Mouse (Mus musculus) kidney, adult 9 months (tissue): ENCODE measurements around the gene Eif4g1.
"Not testable (repeated sequence)": the region's sequence is repeated elsewhere in the genome, so short reads cannot be mapped to it uniquely, and the experiment has no call there.

Experiments used
- DNase-seq: peaks from one replicate; pipeline ENCODE4 v3.0.0; 2022

Gene Eif4g1

DNA sequence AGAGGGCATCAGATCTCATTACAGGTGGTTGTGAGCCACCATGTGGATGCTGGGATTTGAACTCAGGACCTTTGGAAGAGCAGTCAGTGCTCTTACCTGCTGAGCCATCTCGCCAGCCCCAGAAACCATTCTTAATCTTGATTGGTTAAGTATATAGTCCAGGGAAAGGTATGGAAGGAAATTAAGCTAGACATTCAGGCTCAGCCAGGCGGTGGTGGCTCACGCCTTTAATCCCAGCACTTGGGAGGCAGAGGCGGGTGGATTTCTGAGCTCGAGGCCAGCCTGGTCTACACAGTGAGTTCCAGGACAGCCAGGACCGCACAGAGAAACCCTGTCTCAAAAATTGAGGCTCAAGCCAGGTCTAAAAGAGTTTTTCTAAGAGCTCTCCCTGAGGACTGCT lies at the start of gene Eif4g1:
Eif4g1 (plus strand) TSS at position 301 of the 400 bp plus-strand sequence.
- DNase-seq, result not testable (repeated sequence)

DNA sequence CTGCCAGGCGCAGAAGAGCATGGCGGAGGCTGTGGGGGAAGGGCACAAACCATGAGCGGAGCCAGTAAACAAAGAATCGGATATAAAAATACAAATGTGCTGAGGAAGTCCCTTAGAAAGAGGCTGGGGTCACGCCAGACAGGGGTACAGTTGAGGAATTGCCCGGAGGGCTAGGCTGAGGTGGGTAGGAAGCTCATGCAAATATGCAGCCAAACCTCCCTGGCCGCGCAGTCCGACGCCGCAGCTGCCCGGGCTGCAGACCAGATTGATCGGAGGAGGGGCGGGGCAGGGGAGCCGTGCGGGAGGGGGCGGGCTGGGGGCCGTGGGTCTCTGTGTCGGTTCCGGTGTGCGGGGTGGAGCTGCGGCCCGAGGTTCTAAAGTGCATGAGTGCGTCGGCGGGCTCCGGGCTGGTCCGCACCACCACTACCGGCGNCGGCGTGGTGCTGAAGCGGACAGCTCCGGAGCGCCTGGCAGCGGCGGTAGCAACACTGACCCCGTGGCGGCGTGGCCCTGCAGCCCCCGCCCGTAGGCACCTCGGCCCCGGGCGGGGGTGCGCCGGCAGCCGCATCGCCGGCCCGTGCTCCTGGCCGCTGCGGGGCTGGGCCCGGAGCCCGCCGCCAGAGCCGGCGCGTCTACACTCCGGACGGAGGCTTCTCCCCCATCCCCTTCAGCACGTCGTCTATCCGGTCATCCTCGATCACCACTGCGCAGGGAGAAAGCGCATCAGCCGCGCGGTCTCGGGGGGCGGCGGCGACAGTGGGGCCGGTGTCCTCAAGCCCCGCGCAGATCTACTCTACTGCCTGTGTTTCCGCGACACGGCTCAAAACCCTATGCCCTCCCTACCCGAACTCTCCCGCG lies 48.3 kb upstream of the Eif4g1 start:
- DNase-seq, result peak; percentile 17

DNA sequence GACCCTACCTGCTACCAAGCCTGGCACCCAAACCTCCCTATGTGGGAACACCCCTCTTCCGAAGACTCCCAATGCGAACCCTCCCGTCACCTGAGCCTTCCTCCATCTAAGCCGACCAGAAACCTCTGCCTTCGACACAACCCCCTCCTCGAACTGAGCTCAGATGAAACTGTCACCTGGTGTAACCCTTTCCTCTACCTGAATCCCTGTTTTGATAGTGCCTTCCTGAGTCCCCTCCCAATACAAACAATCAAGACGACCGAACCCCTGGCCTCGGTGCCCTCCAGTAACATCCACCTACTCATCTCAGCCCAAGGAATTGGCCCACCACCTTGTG lies 47.7 kb upstream of the Eif4g1 start:
- no peak for DNase-seq

DNA sequence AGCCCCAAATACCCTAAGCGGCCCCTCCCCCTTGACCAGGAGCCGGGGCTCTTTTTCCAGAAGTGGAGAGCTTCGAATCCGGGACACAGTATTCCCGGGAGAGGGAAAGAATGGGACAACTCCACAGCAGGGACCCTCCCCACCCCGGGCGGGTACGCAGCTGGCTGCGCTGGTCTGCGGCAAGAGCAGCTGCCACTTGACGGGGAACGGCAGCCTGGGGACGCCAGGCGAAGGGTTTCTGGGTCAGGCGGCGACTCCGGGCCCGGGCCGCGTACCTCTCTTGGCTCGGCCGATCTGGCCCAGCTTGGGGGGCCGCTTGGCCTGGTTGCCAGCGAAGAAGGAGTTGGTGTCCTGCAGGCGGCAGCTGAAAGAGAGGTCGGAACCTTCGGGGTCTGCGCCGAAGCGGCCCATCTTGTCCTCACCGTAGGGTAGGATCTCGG lies 47.3 kb upstream of the Eif4g1 start:
- peak; percentile 5 for DNase-seq

DNA sequence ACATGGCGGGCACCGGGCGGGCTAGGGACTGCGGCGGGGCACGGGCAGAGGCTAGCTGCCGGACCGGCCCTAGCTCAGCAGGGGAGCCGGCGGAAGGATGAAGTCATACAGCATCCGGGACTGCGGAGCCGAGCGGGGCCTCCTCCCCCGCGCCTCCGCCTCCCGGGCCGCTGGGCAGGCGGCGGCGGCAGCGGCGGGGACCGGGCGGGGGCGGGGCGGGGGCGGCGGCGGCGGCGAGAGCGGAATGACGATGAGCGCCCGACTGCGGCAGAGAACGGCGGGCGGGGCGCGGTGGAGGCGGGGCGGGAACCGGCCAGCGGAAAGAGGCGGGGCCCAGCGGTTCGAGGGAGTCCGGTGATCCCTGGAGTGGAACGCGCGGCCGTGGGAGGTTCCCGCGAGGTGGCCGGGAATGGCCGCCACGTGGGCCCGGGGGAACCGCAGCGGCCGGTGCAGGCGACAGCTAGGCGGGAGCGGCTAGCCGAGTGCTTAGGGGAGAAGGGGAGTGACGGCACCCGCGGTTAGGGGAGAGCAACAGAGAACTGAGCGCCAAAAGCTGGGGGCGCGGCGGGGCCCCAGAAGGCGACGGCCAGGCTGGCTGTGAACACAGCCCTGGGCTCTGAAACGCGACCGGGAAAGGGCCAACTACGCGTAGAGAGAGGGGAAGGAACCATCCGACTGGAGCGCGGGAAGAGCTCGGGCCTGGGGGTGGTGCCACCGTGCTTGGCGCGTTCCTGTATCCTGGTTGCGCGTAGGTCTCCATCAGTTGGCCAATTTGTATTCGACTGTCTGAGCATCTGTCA lies 46.7 kb upstream of the Eif4g1 start, which contains the start of gene Camk2n2:
Camk2n2 (minus strand) TSS at position 97 of the 800 bp plus-strand sequence.
- DNase-seq, result peak; percentile 60

DNA sequence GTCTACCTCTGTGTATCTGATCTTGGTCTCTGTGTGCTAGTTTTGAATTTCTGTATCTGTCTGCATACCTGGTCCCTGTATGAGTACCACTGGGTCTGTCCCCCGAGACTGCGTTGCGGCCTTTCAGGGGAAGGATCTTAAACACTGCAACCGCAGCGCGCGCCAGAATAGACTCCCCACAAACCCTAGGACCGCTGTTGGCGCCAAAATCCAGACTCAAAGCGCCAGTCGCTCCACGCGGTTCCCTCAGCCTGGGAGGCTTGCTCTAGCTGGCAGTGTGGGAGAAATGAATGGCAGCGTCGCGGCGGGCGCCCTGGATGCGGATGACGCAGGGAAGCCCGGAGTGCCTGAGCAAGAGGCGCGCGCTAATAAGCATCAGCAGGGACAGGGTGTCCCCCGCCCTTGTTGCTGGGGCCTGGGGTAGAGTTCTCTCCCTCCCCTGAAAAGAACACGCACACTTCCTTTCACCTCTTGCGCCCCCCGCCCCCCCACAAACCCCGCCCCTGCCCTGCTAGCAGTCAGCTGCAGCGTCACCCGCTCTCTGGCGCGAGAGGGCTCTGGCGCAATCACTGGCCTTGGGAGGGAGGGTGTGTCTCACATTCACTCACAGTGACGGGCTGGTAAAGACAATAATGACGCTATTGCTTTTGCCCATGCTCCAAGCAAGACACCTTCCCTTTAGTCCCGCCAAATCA lies 46.0 kb upstream of the Eif4g1 start:
- peak; percentile 22 for DNase-seq

DNA sequence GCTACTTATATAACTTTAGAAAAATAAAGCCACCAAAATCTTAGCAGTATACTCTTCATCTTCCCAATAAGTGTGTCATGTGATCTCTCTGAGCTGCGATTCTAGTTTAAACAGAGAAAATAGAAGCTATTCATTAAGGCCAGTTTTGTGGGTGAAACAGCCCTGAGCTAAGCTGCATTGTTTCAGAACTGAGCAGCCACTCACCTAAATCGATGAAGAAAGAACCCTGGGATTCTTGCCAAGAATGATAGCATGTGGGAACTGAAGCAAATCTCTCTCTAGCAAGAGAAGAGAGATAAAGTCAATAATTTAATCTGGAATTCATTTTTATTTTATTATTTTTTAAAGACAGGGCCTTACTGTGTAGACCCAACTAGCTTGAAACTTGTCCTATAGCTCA lies 44.9 kb upstream of the Eif4g1 start:
- DNase-seq, result no peak

DNA sequence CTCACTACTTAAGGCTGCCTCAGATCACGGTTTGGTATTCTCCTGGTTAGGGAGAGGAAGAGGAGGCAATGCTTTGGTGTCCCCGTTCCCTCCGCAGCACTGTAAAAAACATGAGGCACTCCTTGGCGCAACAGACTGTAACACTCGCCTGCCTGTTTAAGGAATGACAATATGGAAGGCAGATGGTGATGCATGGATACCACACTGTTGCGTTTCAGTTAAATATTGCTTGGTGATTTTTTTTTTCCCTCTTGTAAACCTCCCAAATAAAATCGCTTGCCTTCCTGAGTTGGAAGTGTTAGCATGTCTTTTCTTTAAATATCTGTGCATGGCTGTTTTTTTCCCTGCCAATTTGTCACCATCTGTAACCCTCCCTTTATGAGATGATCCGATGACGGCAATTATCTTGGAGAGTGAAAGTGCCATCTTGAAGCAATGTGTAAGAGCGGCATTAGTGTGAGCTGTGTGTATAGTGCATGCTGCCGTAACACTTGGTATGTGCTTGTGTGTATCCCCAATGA lies 39.2 kb upstream of the Eif4g1 start:
- DNase-seq, result no peak

DNA sequence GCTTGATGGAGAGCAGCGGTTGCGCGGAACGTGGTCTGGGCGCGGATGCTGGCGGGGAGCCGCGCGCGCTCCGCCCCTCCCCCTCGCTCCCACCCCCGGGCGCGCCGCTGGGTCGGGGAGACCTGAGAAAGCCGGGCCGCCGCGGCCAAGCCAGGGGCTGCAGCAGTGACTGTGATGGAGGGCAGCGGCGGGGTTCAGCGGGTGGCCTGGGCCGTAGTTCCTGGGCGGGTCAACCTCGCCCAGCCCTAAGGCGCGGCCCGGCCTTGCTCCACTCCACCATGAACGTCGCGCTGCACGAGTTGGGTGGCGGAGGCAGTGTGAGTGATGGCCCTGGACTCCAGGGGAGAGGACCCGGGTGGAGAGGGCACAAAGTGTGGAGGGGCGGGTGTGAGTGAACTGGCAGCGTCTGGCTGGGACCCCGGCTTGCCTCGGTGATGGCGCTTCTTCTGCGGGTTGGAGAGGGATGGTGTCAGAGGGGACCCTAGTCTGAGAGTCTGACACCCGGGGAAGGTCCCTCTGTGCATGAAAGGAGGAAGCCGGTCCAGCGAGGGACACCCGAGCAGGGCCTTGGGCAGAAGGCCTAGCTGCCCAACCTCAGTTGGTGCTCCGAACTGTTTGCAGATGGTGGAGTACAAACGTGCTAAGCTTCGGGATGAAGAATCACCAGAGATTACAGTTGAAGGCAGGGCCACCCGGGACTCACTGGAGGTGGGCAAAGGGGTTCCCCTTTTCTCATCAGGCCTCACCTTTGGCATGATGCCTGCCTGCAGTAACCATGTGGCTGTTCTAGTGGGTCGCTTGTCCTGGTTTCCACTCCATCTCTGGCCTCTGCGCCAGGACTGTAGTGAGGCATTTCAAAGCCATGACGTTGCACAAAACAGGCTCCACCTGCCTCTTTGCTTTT lies 38.1 kb upstream of the Eif4g1 start, which contains the start of gene Ece2:
Ece2 (plus strand) TSS at position 98 of the 904 bp plus-strand sequence.
- no peak for DNase-seq

DNA sequence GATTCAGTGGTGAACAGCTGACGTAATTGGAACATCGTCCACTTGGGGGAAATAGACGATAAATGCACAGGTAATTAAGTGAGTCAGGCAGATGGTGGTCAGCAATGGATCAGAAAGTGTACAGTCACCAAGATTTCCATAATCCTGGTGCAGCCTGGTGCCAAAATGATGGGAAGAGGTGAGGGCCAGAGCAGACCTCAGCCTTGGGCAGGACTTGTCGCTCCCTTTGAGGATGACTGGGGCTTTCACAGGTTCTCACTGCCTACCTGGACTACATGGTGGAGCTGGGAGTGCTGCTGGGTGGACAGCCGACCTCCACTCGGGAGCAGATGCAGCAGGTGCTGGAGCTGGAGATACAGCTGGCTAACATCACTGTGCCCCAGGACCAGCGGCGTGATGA lies 30.7 kb upstream of the Eif4g1 start:
- no peak for DNase-seq

DNA sequence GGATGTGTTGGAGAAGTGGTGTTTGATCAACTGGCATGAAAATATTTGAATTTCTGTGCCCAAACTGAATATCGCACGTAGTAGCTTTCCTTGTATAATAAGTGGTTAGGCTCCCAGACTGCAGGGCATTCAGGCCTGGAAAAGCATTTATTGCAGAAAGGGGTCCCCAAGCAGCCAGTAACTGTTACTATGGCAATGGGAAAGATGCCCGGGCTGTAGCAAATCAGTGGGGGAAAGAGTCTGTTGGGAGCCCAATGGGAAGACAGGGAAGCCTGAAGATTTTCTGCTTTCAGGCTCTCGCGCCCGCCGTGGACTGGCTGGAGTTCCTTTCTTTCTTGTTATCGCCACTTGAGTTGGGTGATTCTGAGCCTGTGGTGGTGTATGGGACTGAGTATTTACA lies 29.7 kb upstream of the Eif4g1 start:
- no peak for DNase-seq

DNA sequence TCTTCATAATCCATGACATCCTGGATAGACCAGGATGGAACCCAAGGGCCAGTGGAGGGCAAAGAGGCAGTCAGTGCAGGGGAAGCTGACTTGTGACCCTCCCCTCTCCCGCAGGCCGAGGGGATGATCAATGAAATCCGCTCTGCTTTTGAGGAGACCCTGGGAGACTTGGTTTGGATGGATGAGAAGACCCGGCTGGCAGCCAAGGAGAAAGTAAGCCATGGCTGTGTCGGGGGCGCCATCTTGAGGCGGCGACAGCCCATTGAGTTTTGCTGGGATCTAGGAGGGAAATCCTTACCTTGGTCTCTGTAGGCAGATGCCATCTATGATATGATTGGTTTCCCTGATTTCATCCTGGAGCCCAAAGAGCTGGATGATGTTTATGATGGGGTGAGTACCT lies 26.0 kb upstream of the Eif4g1 start:
- DNase-seq, result peak; percentile 72

DNA sequence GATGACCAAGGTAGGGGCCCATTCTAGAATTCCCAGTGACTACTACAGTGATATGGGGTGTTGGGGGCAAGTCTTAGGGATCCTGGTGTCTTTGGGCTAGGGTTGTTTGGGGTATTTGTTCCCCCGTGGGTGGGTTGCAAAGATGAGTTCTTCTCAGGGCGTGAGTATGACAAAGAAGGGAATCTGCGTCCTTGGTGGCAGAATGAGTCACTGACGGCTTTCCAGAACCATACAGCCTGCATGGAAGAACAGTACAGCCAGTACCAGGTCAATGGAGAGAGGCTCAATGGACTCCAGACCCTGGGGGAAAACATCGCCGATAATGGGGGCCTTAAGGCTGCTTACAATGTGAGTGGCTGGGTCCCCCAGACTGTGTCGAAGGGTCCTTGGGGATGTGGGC lies 24.2 kb upstream of the Eif4g1 start:
- DNase-seq, result no peak

DNA sequence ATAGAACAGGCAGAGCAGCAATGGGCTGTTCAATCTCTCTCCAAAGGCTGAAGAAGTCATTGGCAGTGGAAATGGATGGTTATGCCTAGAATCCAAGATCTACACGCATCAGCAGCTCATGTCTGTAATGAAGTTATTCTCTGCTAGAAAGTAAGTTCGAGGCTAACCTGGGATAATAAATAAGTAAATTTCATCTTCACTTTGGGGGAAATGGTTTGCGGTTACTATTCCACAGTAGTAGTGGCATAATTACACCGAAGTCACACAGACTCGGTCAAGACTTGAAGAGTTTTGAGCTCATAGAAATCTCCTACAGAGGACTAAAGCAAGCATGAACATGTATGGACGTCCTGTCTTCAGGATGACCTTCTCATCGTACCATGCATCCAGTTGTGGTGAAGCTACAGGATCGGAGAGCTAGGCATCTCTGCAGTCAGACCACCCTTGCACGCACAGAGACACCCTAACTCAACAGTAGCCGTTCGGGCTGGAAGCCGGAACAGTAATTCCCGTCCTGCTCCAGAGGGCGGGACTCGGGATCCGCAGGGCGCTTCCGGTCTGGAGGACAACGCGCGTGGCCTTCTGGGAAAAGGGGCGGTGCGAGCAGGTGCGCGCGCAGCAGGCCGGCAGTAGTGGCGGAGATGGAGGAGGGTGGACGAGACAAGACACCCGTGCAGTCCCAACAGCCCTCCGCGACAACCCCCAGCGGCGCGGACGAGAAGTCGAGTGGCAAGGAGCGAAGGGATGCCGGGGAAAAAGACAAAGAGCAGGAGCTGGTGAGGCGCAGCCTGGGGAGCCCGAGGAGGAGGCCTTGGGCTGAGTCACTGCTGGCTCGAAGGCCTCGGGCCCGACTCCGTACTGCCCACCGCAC lies 16.8 kb upstream of the Eif4g1 start, which contains the start of gene Psmd2:
Psmd2 (plus strand) TSS at position 577 of the 871 bp plus-strand sequence.
- DNase-seq, result peak; percentile 97

DNA sequence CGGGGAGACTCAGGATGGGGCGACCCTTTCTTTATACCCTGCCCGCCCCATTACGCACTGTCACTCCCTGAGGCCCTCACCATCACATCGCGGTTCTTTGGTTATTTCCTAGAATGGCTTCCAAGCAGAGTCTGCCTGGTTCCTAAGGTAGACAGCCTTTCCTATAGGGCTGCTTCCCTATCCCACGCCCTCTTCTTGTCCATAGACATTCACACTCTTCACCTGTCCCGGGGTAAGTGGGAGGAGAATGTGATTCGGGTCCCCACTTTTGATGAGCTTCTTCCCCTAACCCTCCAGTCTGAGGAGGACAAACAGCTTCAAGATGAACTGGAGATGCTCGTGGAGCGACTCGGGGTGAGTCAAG lies 16.2 kb upstream of the Eif4g1 start:
- DNase-seq, result no peak

DNA sequence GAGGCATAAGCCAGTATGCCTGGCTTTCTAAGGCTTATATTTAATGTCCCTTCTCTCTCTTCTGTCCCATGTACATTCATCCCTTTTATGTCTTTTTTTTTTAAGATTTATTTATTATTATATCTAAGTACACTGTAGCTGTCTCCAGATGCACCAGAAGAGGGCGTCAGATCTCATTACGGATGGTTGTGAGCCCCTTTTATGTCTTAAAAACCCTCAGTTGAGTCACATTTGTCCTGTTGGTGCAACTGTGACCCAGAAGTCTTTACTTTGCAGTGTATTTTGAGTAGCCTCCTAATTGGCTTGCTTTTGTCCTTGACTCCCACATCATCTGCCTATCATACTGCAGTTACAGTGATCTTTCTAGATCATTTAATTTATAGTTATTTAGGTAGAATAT lies 14.8 kb upstream of the Eif4g1 start:
- DNase-seq, result no peak

DNA sequence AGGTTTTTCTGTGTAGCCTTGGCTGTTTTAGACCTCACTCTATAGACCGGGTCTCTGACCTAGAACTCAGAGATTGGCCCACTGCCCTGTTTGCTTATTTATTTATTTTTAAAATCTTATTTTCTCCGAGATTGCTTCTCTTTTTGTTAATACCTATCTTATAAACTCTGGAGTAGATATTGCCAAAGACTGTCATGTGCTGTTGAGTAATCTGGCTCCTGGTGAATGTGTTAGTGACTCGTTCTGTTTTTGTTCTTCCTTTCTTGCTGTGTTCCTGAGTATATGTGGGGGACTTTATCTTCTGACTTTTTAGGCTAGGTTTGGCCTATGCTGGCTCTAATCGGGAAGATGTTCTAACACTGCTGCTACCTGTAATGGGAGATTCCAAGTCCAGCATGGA lies 10.5 kb upstream of the Eif4g1 start:
- DNase-seq, result no peak

DNA sequence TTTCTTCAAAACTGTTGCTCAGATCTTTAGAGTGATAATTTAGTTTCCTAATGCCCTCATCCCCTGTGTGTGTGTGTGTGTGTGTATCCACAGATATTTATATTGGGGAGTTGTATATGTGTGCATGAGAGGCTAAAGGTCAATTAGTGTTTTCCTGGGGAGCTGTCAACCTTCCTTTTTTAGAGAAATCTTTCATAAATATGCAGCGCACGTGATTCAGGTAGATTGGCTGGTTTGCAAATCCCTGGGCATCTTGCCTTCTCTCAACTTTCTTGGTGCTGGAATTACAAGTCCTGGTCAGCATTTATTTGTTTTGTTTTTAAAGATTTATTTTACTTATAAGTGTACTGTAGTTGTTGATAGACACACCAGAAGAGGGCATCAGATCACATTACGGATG lies 2.2 kb downstream of the Eif4g1 start:
- no peak for DNase-seq

DNA sequence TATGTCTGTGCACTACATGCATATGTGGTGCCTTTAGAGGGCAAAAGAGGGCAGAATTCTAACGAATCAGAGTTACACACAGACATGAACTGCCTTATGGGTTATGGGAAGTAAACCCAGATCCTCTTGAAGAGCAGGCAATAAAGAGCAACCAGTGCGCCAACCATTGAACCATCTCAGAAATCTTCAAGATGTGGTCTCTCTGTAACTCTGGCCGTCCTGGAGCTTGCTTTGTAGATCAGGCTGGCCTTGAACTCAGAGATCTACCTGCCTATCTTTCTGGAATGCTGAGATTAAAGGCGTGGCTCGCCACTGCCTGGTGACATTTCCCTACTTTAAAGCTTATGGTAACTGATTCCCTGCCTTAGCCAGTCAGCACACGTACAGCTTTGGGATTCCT lies 3.8 kb downstream of the Eif4g1 start:
- DNase-seq, result no peak

DNA sequence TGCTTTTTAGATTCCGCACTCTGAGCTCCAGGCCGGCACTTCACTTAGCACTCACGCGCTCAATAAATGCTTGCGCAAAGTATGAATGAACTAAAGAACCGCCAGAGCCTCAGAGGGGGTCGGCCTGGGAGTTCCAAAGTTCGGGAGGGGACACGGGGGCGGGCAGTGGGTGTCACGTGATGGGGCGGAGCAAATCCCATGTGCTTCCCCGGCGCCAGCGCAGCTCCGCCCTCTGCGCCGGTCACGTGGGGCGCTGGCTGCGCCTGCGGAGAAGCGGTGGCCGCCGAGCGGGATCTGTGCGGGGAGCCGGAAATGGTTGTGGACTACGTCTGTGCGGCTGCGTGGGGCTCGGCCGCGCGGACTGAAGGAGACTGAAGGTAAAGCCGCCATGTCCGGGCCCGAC lies 4.4 kb downstream of the Eif4g1 start:
- peak; percentile 98 for DNase-seq
